ENCODE assay signal across 9 mouse cellular contexts in genomic region chr8:4249213-4249612, GRCm38 (mm10). TPM values are rescaled to one million over a fixed set of nuclear protein-coding genes. Genes with fewer than 3 reads are reported as not detected.
DNase-seq lines count a peak whose midpoint lies in the region; ATAC-seq and TF ChIP-seq lines count a peak whose summit lies in the region.
"Had no signal": no experiment of that assay in that cellular context is flagged by ENCODE, and none has a peak within 500 bp of the region (broad histone marks: within the 10 kb centered on the region; RNA-seq: fewer than 3 reads in every experiment).

No protein-coding gene starts in this region.

- WGBS in forebrain, embryonic 12.5 days = 12% methylated on average over 29 of the region's 29 CpGs
- WGBS in forebrain, postnatal 0 days = 18% methylated on average over 29 of the region's 29 CpGs

- no peaks in the 10 kb centered on the region for H3K9me3 ChIP-seq in forebrain, embryonic 12.5 days
- no peaks in the 10 kb centered on the region for H3K9me3 ChIP-seq in forebrain, postnatal 0 days (ENCODE audit: low read length)
- H3K9me3 ChIP-seq: limb, embryonic 15.5 days had no signal

- H3K4me2 ChIP-seq in forebrain, embryonic 12.5 days = 0 out of 2 replicates have a peak overlapping the region, but pooled peaks have one; percentile 1
- H3K4me2 ChIP-seq in forebrain, postnatal 0 days (ENCODE audit: low read depth) = no peak overlapping the region
- H3K4me2 ChIP-seq: limb, embryonic 15.5 days had no signal

- DNase-seq in forebrain, postnatal 0 days = no peak
- DNase-seq in ovary, postnatal 36 days (ENCODE audit: low spot score) = peak; percentile 71
- no peak for DNase-seq in ovary, postnatal 10 days (ENCODE audit: low spot score)
- peak; percentile 31 for DNase-seq in kidney, postnatal 14 days
- DNase-seq in yolk sac, embryonic 10.5 days (ENCODE audit: low spot score) = no peak
- DNase-seq in retina, postnatal 1 day = no peak

- 0 out of 2 replicates have a peak overlapping the region, but pooled peaks have one; percentile 29 for H3K9ac ChIP-seq in forebrain, embryonic 12.5 days
- no peak overlapping the region for H3K9ac ChIP-seq in forebrain, postnatal 0 days
- H3K9ac ChIP-seq: limb, embryonic 15.5 days had no signal

- H3K4me1 ChIP-seq in forebrain, embryonic 12.5 days = peaks cover 27% of the 10 kb centered on the region
- peaks cover 10% of the 10 kb centered on the region; the same call in 1 of the 2 replicates for H3K4me1 ChIP-seq in forebrain, postnatal 0 days (ENCODE audit: insufficient read depth)

- H3K36me3 ChIP-seq in forebrain, embryonic 12.5 days (replicated peaks) = peaks cover 46% of the 10 kb centered on the region
- H3K36me3 ChIP-seq in forebrain, postnatal 0 days (ENCODE audit: insufficient read depth) = peaks cover 46% of the 10 kb centered on the region

- no peak overlapping the region for H3K27ac ChIP-seq in forebrain, embryonic 12.5 days
- H3K27ac ChIP-seq in forebrain, postnatal 0 days (ENCODE audit: low read depth, low read length) = no peak overlapping the region; the same call in 1 of the 2 replicates
- H3K27ac ChIP-seq: limb, embryonic 15.5 days had no signal

- no peak for TF ChIP-seq CTCF in forebrain, postnatal 0 days (IDR thresholded peaks at IDR 0.05; ENCODE audit: low read depth)

- no peak for ATAC-seq in forebrain, embryonic 12.5 days (ENCODE audit: low FRiP score)
- no peak for ATAC-seq in forebrain, postnatal 0 days
- ATAC-seq in frontal cortex, adult (ENCODE audit: low TSS enrichment) = no peak

- no peak overlapping the region for H3K4me3 ChIP-seq in forebrain, embryonic 12.5 days (replicated peaks)
- H3K4me3 ChIP-seq in forebrain, postnatal 0 days (ENCODE audit: low read depth, low read length) = no peak overlapping the region
- H3K4me3 ChIP-seq: limb, embryonic 15.5 days had no signal

- H3K27me3 ChIP-seq in forebrain, embryonic 12.5 days = peaks cover 21% of the 10 kb centered on the region
- no peaks in the 10 kb centered on the region for H3K27me3 ChIP-seq in forebrain, postnatal 0 days (ENCODE audit: insufficient read depth, low read length)
- H3K27me3 ChIP-seq: limb, embryonic 15.5 days had no signal

RNA-seq across cellular contexts. Expression of gene Tgfbr3l, which starts 1.2 kb away (rescaled TPM):
- 3.7 and 4.5 TPM in 2 replicates for polyA plus RNA-seq in forebrain, embryonic 12.5 days (2016; fragmentation: Nextera tagmentation; extraction: Ambion mirVana)
- total RNA-seq in forebrain, postnatal 0 days (2014; rRNA removed) = 8.4 and 18.6 TPM in 2 replicates
- 1.1 and 1.3 TPM in 2 replicates for polyA plus RNA-seq in forebrain, postnatal 0 days (2015; fragmentation: Nextera tagmentation; extraction: Ambion mirVana)

RNA-seq across cellular contexts. Expression of gene Snapc2, which starts 3.7 kb away (rescaled TPM):
- polyA plus RNA-seq in forebrain, embryonic 12.5 days (2016; fragmentation: Nextera tagmentation; extraction: Ambion mirVana) = 63.2 and 67.2 TPM in 2 replicates
- total RNA-seq in forebrain, postnatal 0 days (2014; rRNA removed) = 56.8 and 58.2 TPM in 2 replicates
- polyA plus RNA-seq in forebrain, postnatal 0 days (2015; fragmentation: Nextera tagmentation; extraction: Ambion mirVana) = 56.0 and 65.5 TPM in 2 replicates

RNA-seq across cellular contexts. Expression of gene Ctxn1, which starts 9.9 kb away (rescaled TPM):
- polyA plus RNA-seq in forebrain, embryonic 12.5 days (2016; fragmentation: Nextera tagmentation; extraction: Ambion mirVana) = 189 and 199 TPM in 2 replicates
- total RNA-seq in forebrain, postnatal 0 days (2014; rRNA removed) = 111 and 113 TPM in 2 replicates
- 452 and 513 TPM in 2 replicates for polyA plus RNA-seq in forebrain, postnatal 0 days (2015; fragmentation: Nextera tagmentation; extraction: Ambion mirVana)

RNA-seq across cellular contexts. Expression of gene Gm49320, which starts 10.5 kb away (rescaled TPM):
- 1.3 and 1.8 TPM in 2 replicates for polyA plus RNA-seq in forebrain, embryonic 12.5 days (2016; fragmentation: Nextera tagmentation; extraction: Ambion mirVana)
- 1.3 TPM in 1 of 2 replicates, not detected in the other for total RNA-seq in forebrain, postnatal 0 days (2014; rRNA removed)
- 0.10 and 0.67 TPM in 2 replicates for polyA plus RNA-seq in forebrain, postnatal 0 days (2015; fragmentation: Nextera tagmentation; extraction: Ambion mirVana)

RNA-seq across cellular contexts. Expression of gene Map2k7, which starts 10.7 kb away (rescaled TPM):
- 36.8 TPM in 2 replicates for polyA plus RNA-seq in forebrain, embryonic 12.5 days (2016; fragmentation: Nextera tagmentation; extraction: Ambion mirVana)
- 26.3 and 45.8 TPM in 2 replicates for total RNA-seq in forebrain, postnatal 0 days (2014; rRNA removed)
- 19.2 and 24.4 TPM in 2 replicates for polyA plus RNA-seq in forebrain, postnatal 0 days (2015; fragmentation: Nextera tagmentation; extraction: Ambion mirVana)

Comparison
In these comparisons a context has a peak if more than half of its experiments do, and no peak if none do; other contexts are left out.
1. DNase-seq: peak in ovary, postnatal 36 days (single experiment) and kidney, postnatal 14 days (single experiment); none in forebrain, postnatal 0 days (single experiment), ovary, postnatal 10 days (single experiment), yolk sac, embryonic 10.5 days (single experiment) and retina, postnatal 1 day (single experiment).